Mouse (Mus musculus) liver, embryonic 14.5 days (tissue): ENCODE results near the gene Tmf1. TPM values are rescaled to one million over a fixed set of nuclear protein-coding genes. Genes with fewer than 3 reads are reported as not detected.
A peak's percentile ranks its signal among the peaks of the same experiment; 100 is the strongest.

Source experiments
- ATAC-seq: fragments of 200-750 bp; cut with Nextera tagmentation; 2 replicates; pipeline ENCODE4 v1.8.0; 2017; ENCODE audit warnings: moderate number of reproducible peaks, mild to moderate bottlenecking, moderate library complexity; ENCODE audit not compliant: insufficient read depth
- DNase-seq, 3 experiments: peaks; one replicate each; pipeline ENCODE4 v3.0.0-alpha.2; 2012 to 2013; ENCODE audit warnings: low read depth in 3 of 3, low spot score in 3 of 3
- H3K27ac ChIP-seq: fragments of 300-500 bp; sonication (generic); 2 replicates; pipeline ENCODE4 v1.5.1; 2014; ENCODE audit warnings: moderate library complexity, mild to moderate bottlenecking, control low read depth, inconsistent platforms
- H3K27me3 ChIP-seq: fragments of 300-500 bp; sonication (generic); 2 replicates; pipeline ENCODE4 v1.6.1; 2014; ENCODE audit warnings: mild to moderate bottlenecking, low read length, moderate library complexity; ENCODE audit not compliant: control insufficient read depth, insufficient read depth
- H3K36me3 ChIP-seq: fragments of 300-500 bp; sonication (generic); replicated peaks from 2 replicates; pipeline ENCODE4 v1.6.1; 2014; ENCODE audit warnings: low read depth; ENCODE audit not compliant: control insufficient read depth, insufficient read depth
- H3K4me1 ChIP-seq, 2 experiments: fragments of 200-500 bp in 1 of 2; fragments of 300-500 bp in 1 of 2; sonication (generic) in 1 of 2; replicated peaks; 2 replicates each; pipeline ENCODE4 v1.6.1; 2012 to 2014; ENCODE audit warnings: antibody characterized with exemption in 1 of 2, inconsistent platforms in 1 of 2, low read length in 1 of 2; ENCODE audit not compliant: control insufficient read depth in 2 of 2, insufficient read depth in 2 of 2
- H3K4me2 ChIP-seq: fragments of 300-500 bp; sonication (generic); 2 replicates; pipeline ENCODE4 v1.6.1; 2014; ENCODE audit warnings: low read depth, mild to moderate bottlenecking, control low read depth, moderate library complexity
- H3K4me3 ChIP-seq, 2 experiments: fragments of 200-500 bp in 1 of 2; fragments of 300-500 bp in 1 of 2; sonication (generic) in 1 of 2; 2 replicates each; pipeline ENCODE4 v1.5.1; 2012 to 2014; ENCODE audit warnings: low read depth in 2 of 2, low read length in 2 of 2, mild to moderate bottlenecking in 2 of 2, control low read depth in 1 of 2, inconsistent platforms in 1 of 2, moderate library complexity in 1 of 2; ENCODE audit not compliant: insufficient read depth in 1 of 2
- H3K9ac ChIP-seq: fragments of 300-500 bp; sonication (generic); replicated peaks from 2 replicates; pipeline ENCODE4 v1.6.1; 2014; ENCODE audit warnings: mild to moderate bottlenecking, control low read depth, moderate library complexity
- H3K9me3 ChIP-seq: fragments of 300-500 bp; sonication (generic); 2 replicates; pipeline ENCODE4 v1.6.1; 2016; ENCODE audit warnings: low read length, mixed read lengths; ENCODE audit not compliant: control insufficient read depth
- CTCF ChIP-seq: IDR thresholded peaks from 2 replicates; pipeline ENCODE4 v1.5.1; 2016; ENCODE audit warnings: antibody characterized with exemption, low read depth, control low read depth
- EP300 ChIP-seq: IDR thresholded peaks from 2 replicates; pipeline ENCODE4 v1.6.1; 2016; ENCODE audit warnings: antibody characterized with exemption, low read depth
- WGBS: fragments of 180-500 bp; shearing (Covaris S2); extraction: QIAGEN DNeasy Blood & Tissue Kit; methylation state at CpG from one replicate; pipeline ENCODE4 v1.1.7; 2014; ENCODE audit not compliant: insufficient replicate concordance; 5-methylcytosine and 5-hydroxymethylcytosine counted together
- polyA plus RNA-seq, 2 experiments: library from polyadenylated mRNA; depleted of rRNA in 1 of 2; stranded (reverse) in 1 of 2; unstranded in 1 of 2; fragments of >200 nt; fragmentation: Nextera tagmentation in 1 of 2; extraction: Ambion mirVana in 1 of 2; gene quantifications; 2 replicates each; pipeline versions ENCODE4 v1.2.1 to v1.2.3; 2012 to 2014

The Tmf1 gene
- polyA plus RNA-seq, 2 experiments = 1.4 to 12.3 TPM

GRCm38 (mm10) chr6:97223566-97223965 lies 44.6 kb upstream of the Tmf1 start:
- H3K4me2 ChIP-seq = no peak overlapping the region
- H3K4me3 ChIP-seq = no peak overlapping the region
- TF ChIP-seq EP300 (no peak), CTCF (no peak)
- ATAC-seq (no peak), DNase-seq (no peak)
- H3K9ac ChIP-seq = no peak overlapping the region
- no peaks in the 10 kb centered on the region for H3K9me3 ChIP-seq
- H3K27me3 ChIP-seq = no peaks in the 10 kb centered on the region
- H3K27ac ChIP-seq = no peak overlapping the region
- peaks cover 10 to 29% of the 10 kb centered on the region in 2 experiments for H3K4me1 ChIP-seq
- no peaks in the 10 kb centered on the region; the same call in 1 of the 2 replicates for H3K36me3 ChIP-seq
- WGBS = 52% methylated on average over 4 of the region's 4 CpGs

GRCm38 (mm10) chr6:97222931-97223467 lies 44.1 kb upstream of the Tmf1 start:
- H3K4me2 ChIP-seq = peak overlapping the region; percentile 44
- ATAC-seq = peak; percentile 61; the same call in 1 of the 2 replicates

GRCm38 (mm10) chr6:97222321-97222720 lies 43.4 kb upstream of the Tmf1 start:
- Histone ChIP-seq H3K9me3 (no peaks in the 10 kb centered on the region), H3K27me3 (no peaks in the 10 kb centered on the region), H3K4me2 (peak overlapping the region; percentile 44; the same call in 1 of the 2 replicates), H3K9ac (no peak overlapping the region), H3K4me1 (peaks cover 10 to 29% of the 10 kb centered on the region in 2 experiments), H3K27ac (no peak overlapping the region), H3K36me3 (no peaks in the 10 kb centered on the region; the same call in 1 of the 2 replicates), H3K4me3 (no peak overlapping the region)
- TF ChIP-seq CTCF (no peak), EP300 (no peak)
- peak; percentile 68; the same call in 1 of the 2 replicates for ATAC-seq
- no peak for DNase-seq
- WGBS = 22% methylated on average over 6 of the region's 6 CpGs

More at GRCm38 (mm10) chr6:97222931-97223467, 44.1 kb upstream of the Tmf1 start:
- TF ChIP-seq CTCF (no peak), EP300 (no peak)
- Histone ChIP-seq H3K9me3 (no peaks in the 10 kb centered on the region), H3K27me3 (no peaks in the 10 kb centered on the region), H3K9ac (no peak overlapping the region), H3K36me3 (no peaks in the 10 kb centered on the region; the same call in 1 of the 2 replicates), H3K4me1 (peaks cover 10 to 29% of the 10 kb centered on the region in 2 experiments), H3K4me3 (no peak overlapping the region), H3K27ac (no peak overlapping the region; the same call in 1 of the 2 replicates)
- 9% methylated on average over 5 of the region's 5 CpGs for WGBS
- DNase-seq = no peak

GRCm38 (mm10) chr6:97221205-97222025 lies 42.5 kb upstream of the Tmf1 start:
- Histone ChIP-seq H3K4me2 (no peak overlapping the region), H3K4me1 (peaks cover 10 to 30% of the 10 kb centered on the region in 2 experiments), H3K4me3 (no peak overlapping the region), H3K27ac (no peak overlapping the region), H3K36me3 (no peaks in the 10 kb centered on the region; the same call in 1 of the 2 replicates), H3K9me3 (no peaks in the 10 kb centered on the region), H3K9ac (no peak overlapping the region), H3K27me3 (no peaks in the 10 kb centered on the region)
- TF ChIP-seq EP300 = no peak
- no peak for TF ChIP-seq CTCF
- WGBS = 46% methylated on average over 15 of the region's 15 CpGs
- DNase-seq (no peak), ATAC-seq (no peak)

GRCm38 (mm10) chr6:97220672-97221071 lies 41.8 kb upstream of the Tmf1 start:
- no peaks in the 10 kb centered on the region for H3K9me3 ChIP-seq
- no peak overlapping the region for H3K27ac ChIP-seq
- DNase-seq (no peak), ATAC-seq (no peak)
- TF ChIP-seq CTCF (no peak), EP300 (no peak)
- WGBS = 81% methylated on average over 2 of the region's 5 CpGs
- no peaks in the 10 kb centered on the region for H3K27me3 ChIP-seq
- peaks cover 10 to 28% of the 10 kb centered on the region in 2 experiments for H3K4me1 ChIP-seq
- no peak overlapping the region for H3K4me2 ChIP-seq
- H3K9ac ChIP-seq = no peak overlapping the region
- H3K4me3 ChIP-seq = no peak overlapping the region
- H3K36me3 ChIP-seq = no peaks in the 10 kb centered on the region; the same call in 1 of the 2 replicates
